Mouse (Mus musculus): ENCODE measurements around the gene Msi2. TPM values are rescaled to one million over a fixed set of nuclear protein-coding genes. Genes with fewer than 3 reads are reported as not detected.

Msi2 gene
- polyA plus RNA-seq, 1 experiment, result 14.4 TPM

DNA sequence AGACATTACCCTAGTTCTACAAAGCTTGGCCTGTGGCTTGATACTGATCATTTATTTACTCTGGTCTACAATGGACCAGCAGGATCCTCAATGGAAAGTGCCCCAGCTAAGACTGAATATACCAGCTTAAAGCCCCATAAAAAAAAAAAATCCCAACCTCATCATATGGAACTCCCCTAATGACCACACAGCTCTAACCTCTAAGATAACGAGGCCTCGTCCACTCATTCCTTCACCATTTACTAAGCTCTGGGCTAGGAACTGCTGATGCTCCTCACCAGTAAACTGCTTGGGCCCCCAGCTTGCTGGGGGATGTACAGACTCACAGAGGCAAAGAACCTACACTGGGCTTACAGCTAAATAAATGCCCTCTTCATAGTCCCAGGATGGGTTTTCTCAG is 139.6 kb downstream of the Msi2 start:
- Histone ChIP-seq H3K36me3 (replicated peaks; ENCODE audit: low read length) (peaks cover 62% of the 10 kb centered on the region), H3K9me3 (no peaks in the 10 kb centered on the region), H3K4me1 (peaks cover 93% of the 10 kb centered on the region), H3K27me3 (replicated peaks) (no peaks in the 10 kb centered on the region), H3K4me3 (replicated peaks) (no peak overlapping the region)
- TF ChIP-seq GATA1 (IDR thresholded peaks at IDR 0.05; ENCODE audit: borderline replicate concordance, low read length), result no peak
- no peak for TF ChIP-seq FLI1 (IDR thresholded peaks at IDR 0.05; ENCODE audit: low read length)

DNA sequence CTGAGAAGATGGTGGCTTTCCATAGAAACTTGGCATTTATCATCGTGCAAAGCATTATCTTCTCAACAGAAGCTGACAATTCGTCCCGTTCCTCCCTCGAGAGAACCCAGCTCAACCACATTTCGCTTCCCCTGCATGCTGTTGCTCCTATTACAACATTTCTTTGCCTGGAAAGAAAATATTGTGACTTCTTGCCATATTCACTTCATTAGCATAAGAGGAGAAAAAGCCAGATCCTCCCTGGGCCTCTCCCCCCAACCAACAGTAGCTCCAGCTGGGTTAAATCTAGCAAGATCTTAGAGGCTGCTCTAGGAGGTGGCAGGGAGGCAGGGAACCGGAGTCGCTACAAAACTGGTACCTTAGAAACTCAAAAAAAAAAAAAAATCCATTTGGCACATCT is 141.2 kb downstream of the Msi2 start:
- peaks cover 69% of the 10 kb centered on the region for H3K36me3 ChIP-seq (replicated peaks; ENCODE audit: low read length)
- no peaks in the 10 kb centered on the region for H3K27me3 ChIP-seq (replicated peaks)
- H3K4me3 ChIP-seq (replicated peaks), result no peak overlapping the region
- no peaks in the 10 kb centered on the region for H3K9me3 ChIP-seq
- TF ChIP-seq GATA1 (IDR thresholded peaks at IDR 0.05; ENCODE audit: borderline replicate concordance, low read length) (no peak), FLI1 (IDR thresholded peaks at IDR 0.05; ENCODE audit: low read length) (no peak)
- H3K4me1 ChIP-seq, result peaks cover 93% of the 10 kb centered on the region

DNA sequence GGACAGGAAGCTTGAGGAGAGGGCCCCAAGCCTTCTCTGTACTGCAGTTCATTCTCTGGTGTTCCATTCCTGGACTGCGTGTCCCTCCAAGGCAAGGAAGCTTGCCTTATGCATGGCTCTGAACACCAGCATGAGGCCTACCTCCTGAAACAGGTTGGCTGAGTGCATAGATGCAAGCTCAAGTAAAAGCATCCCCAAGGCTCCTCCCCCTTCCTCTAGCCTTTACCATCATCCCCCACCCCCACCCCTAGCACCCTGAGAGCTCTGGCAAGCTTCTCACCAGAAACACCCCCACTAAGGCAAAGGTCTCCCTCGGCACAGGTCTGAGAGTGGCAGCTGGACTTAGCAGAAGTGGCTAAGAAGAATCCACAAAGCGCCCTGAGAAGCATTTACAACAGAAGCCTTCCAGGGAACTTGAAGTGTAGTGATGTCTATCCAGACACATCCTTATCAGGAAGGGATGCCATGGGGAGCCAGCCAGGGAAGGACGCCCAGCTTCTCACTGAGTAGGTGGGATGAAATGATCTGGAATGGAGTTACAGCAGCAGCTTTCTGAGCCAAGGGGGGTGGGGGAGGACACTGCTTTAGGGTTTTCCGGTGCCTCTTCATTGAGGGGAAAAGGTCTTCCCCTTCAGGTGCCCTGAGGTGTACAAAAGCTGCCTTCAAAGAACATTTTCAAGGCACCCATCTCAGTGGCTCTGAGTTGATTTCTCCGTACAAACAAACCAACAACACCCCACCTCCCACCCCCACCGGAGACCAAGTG is 141.9 kb downstream of the Msi2 start:
- peak overlapping the region; percentile 74 for H3K4me3 ChIP-seq (replicated peaks)
- TF ChIP-seq GATA1 (IDR thresholded peaks at IDR 0.05; ENCODE audit: borderline replicate concordance, low read length) (no peak), FLI1 (IDR thresholded peaks at IDR 0.05; ENCODE audit: low read length) (no peak)
- H3K4me1 ChIP-seq, result peaks cover 94% of the 10 kb centered on the region
- H3K27me3 ChIP-seq (replicated peaks), result no peaks in the 10 kb centered on the region
- H3K9me3 ChIP-seq, result no peaks in the 10 kb centered on the region
- H3K36me3 ChIP-seq (replicated peaks; ENCODE audit: low read length), result peaks cover 72% of the 10 kb centered on the region

DNA sequence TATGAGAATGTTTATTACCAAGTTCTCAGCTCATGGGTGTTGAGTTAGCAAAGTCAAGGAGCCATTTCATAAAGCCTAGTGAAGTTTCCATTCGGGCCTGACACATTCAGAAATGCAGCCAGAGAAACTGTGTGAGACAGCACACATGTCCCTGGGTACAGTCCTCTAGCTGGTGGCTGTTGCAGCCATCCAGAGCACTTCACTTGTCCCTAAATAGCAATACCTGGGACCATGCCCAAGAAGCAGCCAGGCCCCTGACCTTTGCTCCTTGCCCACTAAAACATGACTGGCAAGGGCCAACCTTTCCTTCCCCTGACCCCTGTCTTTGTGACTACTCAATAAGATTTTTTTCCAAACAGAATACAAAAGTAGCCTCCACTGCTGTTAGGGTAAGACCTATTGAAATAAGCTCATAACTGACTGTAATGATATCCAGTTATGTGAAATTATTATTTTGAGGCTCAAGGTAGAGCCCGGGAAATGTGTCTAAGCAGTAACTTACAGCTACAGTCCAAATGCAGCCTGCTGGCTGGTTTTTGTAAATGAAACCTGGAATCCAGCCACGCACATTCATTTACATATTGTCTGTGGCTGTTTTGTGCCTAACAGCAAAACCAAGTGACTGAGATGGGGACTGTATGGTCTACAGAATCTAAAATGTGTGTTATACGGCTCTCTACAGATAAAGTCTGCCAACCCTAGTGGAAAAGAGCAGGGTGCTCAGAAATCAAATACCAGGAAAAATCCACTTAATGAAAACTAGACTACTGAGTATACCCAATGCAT is 143.5 kb downstream of the Msi2 start:
- Histone ChIP-seq H3K36me3 (replicated peaks; ENCODE audit: low read length) (peaks cover 75% of the 10 kb centered on the region), H3K27me3 (replicated peaks) (no peaks in the 10 kb centered on the region), H3K9me3 (no peaks in the 10 kb centered on the region), H3K4me3 (replicated peaks) (no peak overlapping the region), H3K4me1 (peaks cover 98% of the 10 kb centered on the region)
- no peak for TF ChIP-seq FLI1 (IDR thresholded peaks at IDR 0.05; ENCODE audit: low read length)

DNA sequence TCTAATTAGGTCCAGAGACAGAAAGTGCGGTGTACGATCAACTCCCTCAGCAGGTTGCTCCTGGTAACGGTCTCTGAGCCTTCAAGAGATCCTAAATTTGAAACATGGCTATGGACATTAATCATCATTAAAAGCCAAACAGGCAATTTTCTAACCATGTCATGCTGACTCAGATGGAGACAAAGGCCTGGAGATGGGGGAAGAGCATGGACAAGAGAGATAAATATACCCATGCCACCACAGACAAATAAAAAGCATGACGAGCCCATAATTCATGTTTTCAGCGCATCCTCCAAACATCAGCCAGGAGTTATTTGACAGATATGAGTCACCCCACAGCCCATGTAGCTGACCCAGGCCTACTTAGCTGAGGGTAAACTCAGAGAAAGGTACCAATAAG is 145.3 kb downstream of the Msi2 start:
- H3K4me1 ChIP-seq, result peaks cover 97% of the 10 kb centered on the region
- peak overlapping the region; percentile 56 for H3K4me3 ChIP-seq (replicated peaks)
- peaks cover 73% of the 10 kb centered on the region for H3K36me3 ChIP-seq (replicated peaks; ENCODE audit: low read length)

DNA sequence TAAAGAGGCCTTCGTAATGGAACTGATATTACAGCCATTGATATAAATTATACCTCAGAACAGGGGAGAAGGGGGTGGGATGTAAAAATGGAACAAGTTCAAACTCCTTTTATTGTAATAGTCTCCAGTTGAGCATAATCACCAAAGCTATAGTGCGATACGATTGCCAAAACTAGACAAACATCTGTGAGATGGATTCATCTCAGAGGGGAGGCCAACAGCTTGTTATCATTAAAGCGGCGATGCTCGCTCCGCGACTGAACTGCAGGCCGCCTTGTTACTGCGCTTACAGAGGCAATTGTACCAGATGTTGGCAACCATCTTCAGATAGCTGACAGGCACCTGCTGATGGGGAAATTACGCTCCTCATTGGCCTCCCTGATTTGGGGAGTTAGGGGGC is 145.9 kb downstream of the Msi2 start:
- Histone ChIP-seq H3K4me3 (replicated peaks) (peak overlapping the region; percentile 56), H3K27me3 (replicated peaks) (no peaks in the 10 kb centered on the region), H3K9me3 (no peaks in the 10 kb centered on the region), H3K36me3 (replicated peaks; ENCODE audit: low read length) (peaks cover 72% of the 10 kb centered on the region), H3K4me1 (peaks cover 94% of the 10 kb centered on the region)
- no peak for TF ChIP-seq GATA1 (IDR thresholded peaks at IDR 0.05; ENCODE audit: borderline replicate concordance, low read length)
- TF ChIP-seq FLI1 (IDR thresholded peaks at IDR 0.05; ENCODE audit: low read length), result no peak

More for the DNA sequence above, 145.3 kb downstream of the Msi2 start:
- H3K9me3 ChIP-seq, result no peaks in the 10 kb centered on the region
- no peaks in the 10 kb centered on the region for H3K27me3 ChIP-seq (replicated peaks)
- no peak for TF ChIP-seq GATA1 (IDR thresholded peaks at IDR 0.05; ENCODE audit: borderline replicate concordance, low read length)
- TF ChIP-seq FLI1 (IDR thresholded peaks at IDR 0.05; ENCODE audit: low read length), result no peak

DNA sequence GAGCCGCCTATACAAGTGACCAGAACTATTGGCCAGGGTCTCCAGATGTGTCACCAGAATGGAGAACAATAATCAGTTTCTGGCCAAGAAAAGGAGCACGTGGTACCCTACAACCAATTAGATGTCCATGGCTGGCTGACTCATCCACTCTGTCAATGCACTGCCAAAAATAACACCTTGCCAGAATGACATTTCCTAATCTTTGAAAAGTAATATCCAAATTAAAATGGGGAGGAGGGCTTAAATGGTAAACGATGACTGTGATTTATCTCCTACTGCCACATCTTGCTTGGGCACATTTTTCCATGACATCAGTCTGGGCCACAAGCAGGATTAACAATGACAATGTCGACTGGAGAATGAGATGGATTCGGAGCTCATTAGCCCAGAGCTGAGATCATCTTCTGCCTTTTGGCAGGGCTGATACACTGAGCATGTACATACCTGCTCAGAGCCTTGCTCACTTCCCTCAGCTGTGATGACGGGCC is 147.6 kb downstream of the Msi2 start:
- H3K36me3 ChIP-seq (replicated peaks; ENCODE audit: low read length), result peaks cover 65% of the 10 kb centered on the region
- peaks cover 85% of the 10 kb centered on the region for H3K4me1 ChIP-seq
- H3K9me3 ChIP-seq, result no peaks in the 10 kb centered on the region
- H3K4me3 ChIP-seq (replicated peaks), result no peak overlapping the region
- no peaks in the 10 kb centered on the region for H3K27me3 ChIP-seq (replicated peaks)
- TF ChIP-seq FLI1 (IDR thresholded peaks at IDR 0.05; ENCODE audit: low read length), result no peak
- TF ChIP-seq GATA1 (IDR thresholded peaks at IDR 0.05; ENCODE audit: borderline replicate concordance, low read length), result no peak

DNA sequence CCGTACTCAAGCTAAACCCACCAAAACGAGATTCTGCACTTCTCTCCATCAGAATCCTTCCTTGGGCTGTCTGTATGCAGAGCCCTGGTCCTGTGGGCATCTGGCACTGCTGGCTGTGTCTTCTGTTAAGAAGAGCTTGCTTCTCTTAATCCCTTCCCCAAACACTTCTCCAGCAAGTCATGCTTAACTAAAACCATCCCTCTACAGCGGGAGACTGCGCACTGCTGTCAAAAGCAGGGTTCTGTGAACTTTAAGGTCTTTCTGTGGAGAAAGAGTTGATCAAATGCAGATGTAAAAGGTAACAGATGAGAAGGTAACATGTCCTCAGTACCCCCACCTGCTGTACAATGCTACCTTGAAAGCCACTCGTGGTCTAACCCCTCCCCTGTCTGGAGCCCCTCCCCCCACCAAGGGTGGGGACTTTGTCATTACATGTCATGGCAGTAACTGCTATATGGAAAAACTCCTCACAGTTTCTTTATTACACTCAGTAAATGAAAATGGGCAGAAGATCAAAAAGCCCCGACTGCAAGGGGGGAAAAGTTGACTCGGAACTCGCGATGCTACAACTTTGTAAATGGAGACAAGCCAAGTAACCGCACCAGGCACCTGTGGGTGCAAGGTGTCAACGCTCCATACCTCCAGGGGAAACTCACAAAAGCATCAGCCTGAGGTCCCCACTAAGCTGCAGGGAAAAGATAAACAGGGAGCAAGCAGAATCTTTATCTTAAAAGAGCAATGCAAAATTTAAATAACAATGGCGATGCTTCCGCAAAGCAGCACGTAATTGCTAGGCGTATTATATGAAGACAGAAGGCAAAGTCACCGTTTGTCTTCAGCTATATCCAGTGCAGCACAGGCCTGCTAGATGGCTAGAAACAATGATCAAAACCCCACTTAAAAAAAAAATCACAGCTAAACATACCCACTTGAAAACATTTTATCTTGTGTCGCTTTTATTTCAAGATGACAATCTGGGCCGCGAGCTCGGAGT is 151.4 kb downstream of the Msi2 start:
- Histone ChIP-seq H3K9me3 (no peaks in the 10 kb centered on the region), H3K4me1 (peaks cover 73% of the 10 kb centered on the region), H3K4me3 (replicated peaks) (no peak overlapping the region), H3K27me3 (replicated peaks) (no peaks in the 10 kb centered on the region), H3K36me3 (replicated peaks; ENCODE audit: low read length) (peaks cover 60% of the 10 kb centered on the region)
- no peak for TF ChIP-seq FLI1 (IDR thresholded peaks at IDR 0.05; ENCODE audit: low read length)
- no peak for TF ChIP-seq GATA1 (IDR thresholded peaks at IDR 0.05; ENCODE audit: borderline replicate concordance, low read length)

DNA sequence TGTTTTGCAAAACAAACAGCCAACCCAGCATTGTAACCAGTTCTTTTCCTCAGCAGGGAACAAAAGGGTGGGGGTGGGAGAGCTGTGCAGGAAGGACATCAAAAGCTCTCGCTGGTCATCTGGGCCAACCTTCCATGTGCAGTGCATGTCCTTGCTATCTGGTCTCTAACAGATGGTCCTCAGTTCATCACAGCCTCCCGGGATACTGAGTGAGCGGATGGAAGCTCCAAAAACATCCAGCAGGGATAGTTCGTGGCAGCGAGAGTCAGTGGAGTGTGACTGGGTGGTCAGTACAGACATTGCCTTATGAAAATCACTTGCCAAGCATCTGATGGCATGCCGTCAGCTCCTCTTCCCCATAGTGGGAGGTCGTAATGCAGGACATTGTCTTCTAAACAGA is 153.5 kb downstream of the Msi2 start:
- no peak overlapping the region for H3K4me3 ChIP-seq (replicated peaks)
- H3K27me3 ChIP-seq (replicated peaks), result no peaks in the 10 kb centered on the region
- H3K4me1 ChIP-seq, result peaks cover 65% of the 10 kb centered on the region
- H3K9me3 ChIP-seq, result no peaks in the 10 kb centered on the region
- H3K36me3 ChIP-seq (replicated peaks; ENCODE audit: low read length), result peaks cover 65% of the 10 kb centered on the region
- no peak for TF ChIP-seq FLI1 (IDR thresholded peaks at IDR 0.05; ENCODE audit: low read length)
